Mouse (Mus musculus) skeletal muscle tissue, adult 2 months (tissue): ENCODE measurements at regions not wholly inside any gene's neighbourhood (a gene's known extent, or its start where the extent isn't known, plus 50 kb on each side); places are given as distances from the start of the nearest gene placed in this dataset.

Experiments used
- DNase-seq: peaks from one replicate; pipeline ENCODE4 v3.0.0-alpha.2; 2012; ENCODE audit warnings: low read depth, low spot score

- DNase-seq, result no peak
Measured at GRCm38 (mm10) chr7:71043789-71044188, 307.5 kb downstream of the Gm10295 start.

GRCm38 (mm10) chr7:71043128-71043527 is 308.2 kb downstream of the Gm10295 start:
- DNase-seq, result no peak

- DNase-seq, result no peak
Measured at GRCm38 (mm10) chr7:71041388-71041787, 309.9 kb downstream of the Gm10295 start.

GRCm38 (mm10) chr7:71040846-71041245 is 310.4 kb downstream of the Gm10295 start:
- DNase-seq, result no peak

GRCm38 (mm10) chr7:71038537-71038936 is 312.7 kb downstream of the Gm10295 start:
- DNase-seq, result no peak

- DNase-seq, result peak; percentile 23
Measured at GRCm38 (mm10) chr7:71033121-71033520, 318.2 kb downstream of the Gm10295 start.

- no peak for DNase-seq
Measured at GRCm38 (mm10) chr7:71023946-71024610, 327.2 kb downstream of the Gm10295 start.

- DNase-seq, result no peak
Measured at GRCm38 (mm10) chr7:71023253-71023945, 327.9 kb downstream of the Gm10295 start.
